Mouse (Mus musculus) gastrocnemius, adult 2 months (tissue): Measurements from ENCODE around the gene Etfb. TPM values are rescaled to one million over a fixed set of nuclear protein-coding genes. Genes with fewer than 3 reads are reported as not detected.

Experiments
- DNase-seq: peaks from one replicate; pipeline ENCODE4 v3.0.0; 2022
- H3K27ac ChIP-seq: fragments of 200-600 bp; 2 replicates; pipeline ENCODE4 v1.8.1; 2022; ENCODE audit warnings: mild to moderate bottlenecking
- H3K4me3 ChIP-seq: fragments of 200-600 bp; 2 replicates; pipeline ENCODE4 v1.8.1; 2022; ENCODE audit warnings: mild to moderate bottlenecking, moderate library complexity
- CTCF ChIP-seq: fragments of 200-600 bp; IDR thresholded peaks from 2 replicates; pipeline ENCODE4 v1.8.1; 2022; ENCODE audit warnings: antibody characterized with exemption, mild to moderate bottlenecking, moderate library complexity
- intact Hi-C: fragments of 180-260 bp; cut with DNase I; formaldehyde crosslinking; loops from one replicate; pipeline ENCODE4 v1.15.1; 2025
- total RNA-seq, 2 experiments: library from RNA; stranded (reverse); gene quantifications; 2 replicates each; pipeline ENCODE4 v1.2.3; 2021

Etfb gene
- total RNA-seq, 2 experiments from 2014 or later, result 221 to 447 TPM

- Histone ChIP-seq H3K4me3 (no peak overlapping the region), H3K27ac (no peak overlapping the region)
- no peak for DNase-seq
- no peak for TF ChIP-seq CTCF
- intact Hi-C loops, result no loop called here
Measured at GRCm38 (mm10) chr7:43434676-43435075, 9.2 kb upstream of the Etfb start.

GRCm38 (mm10) chr7:43436341-43437255 lies 7.3 kb upstream of the Etfb start, which contains the start of gene Nkg7:
Nkg7 (plus strand) TSS chr7:43437073.
- TF ChIP-seq CTCF, result no peak
- no peak for DNase-seq
- Histone ChIP-seq H3K4me3 (no peak within 1 kb of the TSS), H3K27ac (no peak within 1 kb of the TSS)
- intact Hi-C loops, result no loop called here

GRCm38 (mm10) chr7:43438611-43439010 lies 5.3 kb upstream of the Etfb start:
- no peak for TF ChIP-seq CTCF
- no peak overlapping the region for H3K27ac ChIP-seq
- intact Hi-C loops, result no loop called here
- DNase-seq, result no peak
- no peak overlapping the region for H3K4me3 ChIP-seq

- DNase-seq, result no peak
- H3K4me3 ChIP-seq, result no peak within 1 kb of the TSS
- intact Hi-C loops, result loop anchor here (5.0 kb wide), 2 partner anchors 108 to 128 kb away; partner anchors contain the start of gene Zfp715
- no peak for TF ChIP-seq CTCF
- H3K27ac ChIP-seq, result no peak within 1 kb of the TSS
Measured at GRCm38 (mm10) chr7:43440482-43440881, 3.4 kb upstream of the Etfb start, which contains the start of gene Cldnd2. Cldnd2 (plus strand) TSS chr7:43440782.

- Histone ChIP-seq H3K27ac (no peak overlapping the region), H3K4me3 (no peak overlapping the region)
- DNase-seq, result no peak
- intact Hi-C loops, result loop anchor here (5.0 kb wide), 2 partner anchors 109 to 129 kb away; partner anchors contain the start of gene Zfp715
- TF ChIP-seq CTCF, result no peak
Measured at GRCm38 (mm10) chr7:43441071-43441470, 2.8 kb upstream of the Etfb start.

GRCm38 (mm10) chr7:43442684-43443083 lies 1.2 kb upstream of the Etfb start:
- DNase-seq, result no peak
- Histone ChIP-seq H3K4me3 (peak overlapping the region; percentile 69), H3K27ac (peak overlapping the region; percentile 98)
- intact Hi-C loops, result loop anchor here (5.0 kb wide), 2 partner anchors 110 to 130 kb away; partner anchors contain the start of gene Zfp715
- no peak for TF ChIP-seq CTCF

GRCm38 (mm10) chr7:43443126-43443916 lies 562 bp upstream of the Etfb start:
- Histone ChIP-seq H3K4me3 (peak overlapping the region; percentile 69), H3K27ac (peak overlapping the region; percentile 98)
- no peak for TF ChIP-seq CTCF
- intact Hi-C loops, result loop anchor here (5.0 kb wide), 2 partner anchors 111 to 131 kb away; partner anchors contain the start of gene Zfp715
- DNase-seq, result peak; percentile 87

GRCm38 (mm10) chr7:43447801-43448200 lies 3.9 kb downstream of the Etfb start:
- H3K4me3 ChIP-seq, result 0 out of 2 replicates have a peak overlapping the region, but pooled peaks have one; percentile 11
- peak; percentile 31 for DNase-seq
- intact Hi-C loops, result loop anchor here (2.0 kb wide), 1 partner anchor 17 kb away; no protein-coding TSS in a partner anchor
- peak overlapping the region; percentile 64 for H3K27ac ChIP-seq
- TF ChIP-seq CTCF, result no peak

GRCm38 (mm10) chr7:43448246-43448645 lies 4.4 kb downstream of the Etfb start:
- no peak for TF ChIP-seq CTCF
- no peak overlapping the region for H3K4me3 ChIP-seq
- no peak for DNase-seq
- intact Hi-C loops, result loop anchor here (2.0 kb wide), 1 partner anchor 17 kb away; no protein-coding TSS in a partner anchor
- peak overlapping the region; percentile 64 for H3K27ac ChIP-seq

GRCm38 (mm10) chr7:43449811-43450210 lies 5.9 kb downstream of the Etfb start:
- no peak for TF ChIP-seq CTCF
- no peak overlapping the region for H3K4me3 ChIP-seq
- DNase-seq, result no peak
- H3K27ac ChIP-seq, result peak overlapping the region; percentile 56; the same call in 1 of the 2 replicates
- intact Hi-C loops, result loop anchor here (2.0 kb wide), 1 partner anchor 15 kb away; no protein-coding TSS in a partner anchor

- TF ChIP-seq CTCF, result no peak
- Histone ChIP-seq H3K27ac (no peak overlapping the region), H3K4me3 (no peak overlapping the region)
- DNase-seq, result no peak
- intact Hi-C loops, result no loop called here
Measured at GRCm38 (mm10) chr7:43451726-43452125, 7.8 kb downstream of the Etfb start.

GRCm38 (mm10) chr7:43452609-43453008 lies 8.7 kb downstream of the Etfb start:
- TF ChIP-seq CTCF, result peak; percentile 18; the same call in 1 of the 2 replicates
- H3K4me3 ChIP-seq, result no peak overlapping the region
- intact Hi-C loops, result no loop called here
- DNase-seq, result no peak
- no peak overlapping the region for H3K27ac ChIP-seq
